Mouse (Mus musculus) heart, adult 9 months (tissue): ENCODE measurements around the gene Ankrd63.

Experiments
- DNase-seq, 2 experiments: peaks; one replicate each; pipeline ENCODE4 v3.0.0; 2022; ENCODE audit warnings: low spot score in 2 of 2

The Ankrd63 gene

DNA sequence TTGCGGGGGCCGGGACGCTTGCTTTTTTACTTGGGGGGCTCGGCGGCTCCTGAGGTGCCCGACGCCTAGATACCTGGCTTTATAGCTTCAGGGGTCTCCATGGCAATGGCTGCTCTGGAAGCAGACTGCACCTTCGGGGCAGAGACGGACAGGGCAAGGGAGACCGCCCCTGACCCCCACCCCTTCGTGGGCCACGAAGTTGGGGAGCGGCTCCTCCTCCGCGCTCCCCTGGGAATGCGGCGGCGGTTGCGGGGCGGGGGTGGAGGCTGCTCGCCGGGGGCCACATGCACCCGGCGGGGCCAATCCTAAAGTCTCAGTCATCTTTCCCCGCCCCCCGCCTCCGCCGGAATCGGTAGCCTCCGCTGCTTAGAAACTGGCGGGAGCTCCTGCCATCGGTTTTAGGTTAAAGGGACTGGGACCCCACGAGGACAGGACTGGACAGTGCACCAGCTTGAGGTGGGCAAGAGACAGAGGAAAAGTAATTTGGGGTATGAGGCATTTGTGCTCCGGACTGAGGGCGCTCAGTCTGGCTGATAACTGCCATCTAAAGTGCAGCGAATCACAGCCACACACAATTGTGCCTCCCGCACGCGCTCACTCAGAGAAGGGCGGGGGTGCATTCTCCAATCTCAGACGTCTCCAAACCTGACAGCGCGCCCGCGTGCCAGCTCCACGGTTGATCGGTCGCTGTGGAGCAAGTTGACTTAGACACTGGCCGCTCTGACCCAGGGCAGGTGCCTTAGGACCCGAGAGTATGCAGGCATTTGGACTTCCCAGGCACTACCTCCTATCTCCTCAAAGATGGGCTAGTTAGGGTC, at the start of gene Ankrd63:
Gene Ankrd63 (minus strand): TSS at position 51 of the 818 bp plus-strand sequence.
- no peak for DNase-seq

DNA sequence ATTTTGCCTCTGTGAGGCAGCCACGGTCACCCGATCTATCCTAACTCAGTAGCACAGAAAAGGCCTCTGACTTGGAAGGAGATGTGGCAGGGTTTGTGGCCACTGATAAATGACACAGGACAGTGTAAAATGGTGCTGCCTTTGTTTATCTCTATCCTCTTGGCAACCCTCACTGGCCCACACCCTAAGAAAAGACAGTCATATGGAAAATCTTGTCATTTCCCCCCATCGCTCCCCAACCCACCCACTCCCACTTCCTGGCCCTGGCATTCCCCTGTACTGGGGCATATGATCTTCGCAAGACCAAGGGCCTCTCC, 49.0 kb upstream of the Ankrd63 start:
- DNase-seq: no peak

DNA sequence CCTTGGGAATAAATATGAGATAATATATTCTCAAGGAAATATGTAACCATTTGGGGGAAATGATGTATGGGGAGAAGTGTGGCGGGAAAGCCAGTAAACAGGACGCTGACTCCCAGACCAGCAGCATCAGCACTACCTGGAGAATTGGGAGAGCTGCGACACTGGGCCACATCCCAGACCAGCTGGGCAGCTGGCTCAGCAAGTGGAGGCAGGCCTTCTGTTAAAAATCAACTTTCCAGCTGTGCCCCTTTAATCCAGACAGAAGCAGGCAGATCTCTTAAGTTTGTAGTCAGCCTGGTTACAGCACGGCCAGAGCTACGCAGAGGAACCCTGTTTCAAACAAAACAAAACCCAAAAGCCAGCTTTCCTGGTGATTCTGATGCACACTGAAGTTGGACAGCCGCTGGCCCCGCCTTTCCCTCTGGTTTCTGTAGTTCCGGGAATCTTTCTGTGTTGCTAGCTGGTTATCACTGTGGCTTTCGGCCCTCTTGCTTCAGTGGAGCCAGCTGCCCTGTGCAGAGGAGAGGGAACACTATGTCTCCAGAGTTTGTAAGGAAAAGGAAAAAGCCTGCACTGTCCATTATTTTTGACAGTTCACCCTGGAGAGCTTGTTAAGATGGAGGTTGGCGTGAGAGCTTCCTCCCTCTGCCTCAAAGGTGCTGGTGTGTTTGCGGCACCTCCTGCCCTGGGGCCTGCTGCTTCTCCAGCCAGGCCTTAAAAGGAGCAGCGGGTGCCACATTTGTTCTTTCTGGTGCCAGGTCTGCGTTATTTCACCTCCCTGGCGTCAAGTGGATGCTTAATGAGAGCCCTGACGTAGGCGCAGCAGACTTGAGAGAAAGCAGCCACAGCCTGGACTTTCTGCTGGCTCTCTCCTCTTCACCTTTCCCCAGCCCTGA, 48.4 kb upstream of the Ankrd63 start:
- DNase-seq: peak; percentile 54 to 55

DNA sequence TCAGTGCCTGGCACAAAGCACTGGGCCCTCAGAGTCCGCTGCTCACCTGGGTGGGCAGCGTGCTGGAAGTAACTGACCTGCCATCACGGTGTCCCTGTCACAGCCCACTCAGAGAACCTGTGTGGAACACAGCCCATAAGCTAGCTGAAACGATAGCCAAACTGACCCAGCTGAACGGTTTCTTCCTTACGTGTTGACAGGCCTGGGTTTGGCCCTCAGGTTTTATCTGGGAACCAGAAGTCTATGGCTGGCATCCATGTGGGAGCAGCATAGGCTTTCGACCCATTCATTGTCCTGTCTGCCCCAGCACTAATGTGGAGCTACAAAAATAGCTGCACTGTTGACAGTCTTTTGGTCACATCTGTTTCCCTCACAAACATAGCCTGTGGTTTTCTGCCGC, 46.7 kb upstream of the Ankrd63 start:
- peak; percentile 76 to 81 for DNase-seq

DNA sequence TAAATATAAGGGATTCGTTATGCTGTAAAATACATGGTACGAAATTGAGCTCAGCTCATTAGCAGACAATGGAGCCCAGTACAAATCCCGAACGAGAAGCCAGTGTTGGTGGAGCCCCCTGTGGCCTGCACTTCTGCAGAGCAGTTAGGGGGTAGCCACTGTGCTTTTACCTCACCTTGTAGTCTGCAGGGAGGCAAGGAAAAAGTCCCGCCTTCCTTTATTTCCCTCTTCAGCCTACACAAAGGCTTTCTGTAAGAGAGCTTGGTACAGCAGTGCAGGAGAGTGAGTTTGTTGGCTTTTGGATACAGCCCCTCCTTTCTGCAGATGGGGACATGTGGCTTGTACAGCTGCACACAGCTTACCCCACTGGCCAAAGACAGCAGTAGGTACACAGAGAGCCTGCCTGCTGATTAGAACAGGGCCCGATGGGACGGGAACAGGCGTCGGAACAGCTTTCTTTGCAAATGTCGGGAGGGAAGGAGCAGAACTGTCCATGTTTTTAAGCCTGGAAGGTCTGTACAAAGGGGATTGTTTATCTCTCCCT, 45.6 kb upstream of the Ankrd63 start:
- DNase-seq: peak in 1 of 2 experiments; percentile 78

DNA sequence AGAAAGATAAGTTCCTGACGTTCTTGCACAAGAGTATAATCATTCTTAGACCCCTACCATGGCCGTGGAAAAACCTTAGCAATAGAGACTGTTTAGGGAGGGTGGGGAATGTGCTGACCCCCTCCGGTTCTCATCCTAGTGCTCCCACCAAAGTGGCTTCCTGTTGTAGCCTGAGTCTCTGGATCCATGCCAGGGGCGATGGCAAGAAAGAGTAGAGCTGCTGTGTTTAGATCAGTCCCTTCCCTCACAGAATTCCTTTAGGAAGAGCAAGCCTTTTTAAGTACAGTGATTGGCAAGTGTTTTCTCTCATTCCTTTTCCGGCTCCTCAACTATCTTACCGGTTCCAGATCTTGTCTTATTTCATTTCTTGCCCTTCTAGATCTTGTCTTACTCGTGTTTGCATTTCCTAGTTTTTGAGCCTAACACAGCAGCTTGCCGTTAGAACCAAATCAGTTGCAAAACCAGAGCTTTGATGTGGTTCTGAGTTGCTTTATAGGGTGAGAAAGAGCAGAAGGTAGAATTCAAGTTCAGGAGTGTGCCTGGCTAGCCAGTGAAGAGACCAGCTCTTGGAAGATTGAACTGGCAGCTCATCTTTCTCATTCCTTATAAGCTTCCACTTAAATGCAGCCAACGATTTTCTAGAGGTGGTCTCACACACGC, 43.7 kb upstream of the Ankrd63 start:
- peak in 1 of 2 experiments; percentile 21 for DNase-seq

DNA sequence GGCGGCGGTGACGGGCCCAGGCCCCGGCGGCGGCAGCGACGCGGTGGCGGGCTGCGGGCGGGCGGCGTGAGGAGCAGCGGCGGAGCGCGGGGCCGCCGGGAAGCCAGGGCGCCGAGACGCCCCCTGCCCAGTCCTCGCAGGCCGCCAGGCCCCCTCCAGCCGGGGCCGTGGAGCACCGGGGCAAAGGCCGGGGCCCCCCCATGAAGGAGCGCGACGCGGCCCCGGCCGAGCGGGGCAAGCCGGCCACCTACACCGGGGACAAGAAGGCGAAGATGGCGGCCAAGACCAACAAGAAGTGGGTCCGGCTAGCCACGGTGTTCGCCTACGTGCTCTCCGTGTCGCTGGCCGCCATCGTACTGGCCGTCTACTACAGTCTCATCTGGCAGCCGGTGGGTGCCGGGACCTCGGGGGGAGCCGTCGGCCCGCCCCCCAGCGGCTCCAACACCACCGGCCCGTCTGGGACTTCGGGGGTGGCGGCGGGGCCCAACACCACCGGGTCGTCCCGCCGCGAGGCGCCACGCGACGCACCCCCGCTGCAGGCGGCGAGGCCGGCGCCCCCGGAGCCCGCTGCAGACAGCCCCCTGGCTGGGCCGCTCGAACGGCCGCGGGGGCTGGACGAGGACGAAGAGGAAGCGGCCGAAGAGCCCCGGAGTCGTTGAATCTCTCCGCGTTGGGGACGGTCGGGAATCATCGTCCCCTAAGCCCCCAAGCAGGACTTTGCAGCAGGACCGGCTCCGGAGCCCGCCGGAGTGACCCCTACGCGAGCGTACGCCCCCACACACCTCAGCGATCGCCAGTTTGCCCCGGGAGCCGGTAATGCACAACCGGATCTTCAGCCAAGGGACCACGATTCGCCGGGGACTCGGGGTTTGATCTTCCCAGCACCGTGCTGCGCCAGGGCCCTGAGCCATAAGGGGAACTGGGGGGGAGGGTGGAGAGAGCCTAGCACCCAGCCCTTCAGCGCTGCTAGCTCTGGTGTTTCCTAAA, 42.4 kb upstream of the Ankrd63 start:
- peak in 1 of 2 experiments; percentile 48 for DNase-seq

DNA sequence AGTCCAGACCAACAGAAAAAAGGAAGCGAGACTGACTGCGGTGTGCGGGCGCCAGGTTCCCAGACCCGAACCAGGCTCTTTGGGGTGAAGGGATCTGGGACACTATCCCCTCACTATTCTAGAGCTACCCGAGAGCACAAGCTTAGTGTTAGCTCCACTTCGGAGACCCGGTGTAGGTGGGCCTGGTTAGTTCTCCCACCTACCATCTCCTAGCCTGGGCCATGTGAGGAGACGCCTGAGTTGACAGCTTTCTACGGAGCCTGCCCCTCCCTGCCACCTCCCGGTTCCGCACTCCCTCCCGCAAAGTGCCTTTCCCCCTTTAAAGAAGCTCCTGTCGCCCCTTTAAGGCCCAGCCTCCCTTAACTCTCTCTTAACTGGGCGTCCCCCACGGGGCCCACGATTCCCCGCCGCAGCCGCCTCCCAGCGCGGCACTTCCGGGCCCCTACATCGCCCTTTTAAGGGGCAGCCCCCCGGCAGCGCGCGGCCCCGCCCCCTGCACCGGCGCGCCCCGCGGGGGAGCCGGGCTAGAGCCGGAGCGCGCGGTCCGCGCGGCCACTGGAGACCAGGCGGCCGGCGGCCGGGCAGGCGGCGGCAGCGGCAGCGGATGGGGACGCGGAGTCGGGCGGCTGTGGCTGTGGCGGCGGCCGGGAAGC, 41.6 kb upstream of the Ankrd63 start, which contains the start of gene Inafm2:
Gene Inafm2 (plus strand): TSS at position 527 of the 653 bp plus-strand sequence.
- DNase-seq: peak; percentile 93 to 96

DNA sequence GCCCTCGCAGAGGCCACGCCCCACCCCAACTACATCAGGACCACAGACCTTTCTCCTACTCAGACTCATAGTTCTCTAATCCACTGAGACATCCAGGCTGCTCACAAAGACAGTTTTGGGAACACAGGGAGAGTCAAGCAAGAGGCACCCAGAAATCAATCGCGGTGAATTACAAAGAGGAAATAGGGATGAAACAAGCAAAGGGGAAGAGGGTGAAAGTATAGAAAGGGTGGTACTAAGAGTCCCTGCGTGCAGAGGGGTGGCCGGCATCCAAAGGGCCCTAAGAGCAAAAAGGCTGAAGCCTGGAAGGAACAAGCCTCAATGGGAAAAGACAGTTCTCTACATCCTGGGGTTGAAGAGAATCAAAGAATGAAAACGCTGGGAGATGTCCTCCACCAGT, 40.9 kb upstream of the Ankrd63 start:
- DNase-seq: no peak

DNA sequence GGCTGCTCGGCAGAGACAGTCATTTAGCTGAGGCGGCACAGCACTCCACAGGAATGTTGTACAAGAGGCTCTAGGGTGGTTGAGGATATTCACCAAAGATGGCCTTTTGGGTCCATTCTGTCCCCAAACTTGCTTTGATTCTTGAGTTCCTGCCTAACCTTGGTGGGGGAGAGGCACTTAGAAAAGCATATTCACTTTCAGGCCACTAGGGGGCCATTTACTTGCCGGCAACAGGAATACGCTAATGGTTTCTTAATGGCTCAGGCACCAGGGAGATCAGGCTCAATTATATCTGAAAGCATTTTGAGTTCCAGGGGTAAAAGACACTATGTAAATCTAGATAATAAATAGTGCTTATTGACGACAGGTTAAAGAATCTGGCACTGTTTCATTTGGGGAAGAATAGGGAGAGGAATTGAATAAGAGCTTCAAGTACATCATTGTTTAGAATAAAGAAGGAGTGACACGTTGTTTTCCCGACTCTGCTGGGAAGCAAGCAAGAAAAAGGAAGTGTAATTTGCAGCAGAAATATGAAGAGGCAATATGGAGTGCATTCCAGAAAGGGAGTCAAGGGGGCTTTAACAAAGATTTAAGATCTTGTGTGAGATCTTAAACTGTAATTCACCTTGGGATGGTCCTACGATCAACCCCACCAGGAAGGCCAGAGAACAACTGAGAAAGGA, 39.6 kb upstream of the Ankrd63 start:
- peak; percentile 62 to 64 for DNase-seq

DNA sequence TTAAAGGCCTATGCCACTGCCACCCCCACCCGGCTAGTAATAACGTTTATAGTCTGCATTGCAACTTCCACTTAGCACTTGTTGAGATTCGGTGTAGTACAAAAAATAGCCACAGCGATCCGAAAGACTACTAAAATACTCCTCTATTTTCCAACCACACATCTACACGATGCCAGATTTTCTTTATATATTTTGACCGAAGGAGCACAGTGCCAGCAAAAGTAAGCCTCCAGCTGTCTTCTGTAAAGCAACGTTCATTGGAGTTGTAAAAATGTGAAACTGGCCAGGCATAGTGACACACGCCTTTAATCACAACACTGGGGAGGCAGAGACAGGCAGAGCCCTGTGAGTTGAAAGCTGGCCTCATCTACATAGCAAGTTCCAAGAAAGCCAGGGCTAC, 37.4 kb upstream of the Ankrd63 start:
- DNase-seq: no peak

DNA sequence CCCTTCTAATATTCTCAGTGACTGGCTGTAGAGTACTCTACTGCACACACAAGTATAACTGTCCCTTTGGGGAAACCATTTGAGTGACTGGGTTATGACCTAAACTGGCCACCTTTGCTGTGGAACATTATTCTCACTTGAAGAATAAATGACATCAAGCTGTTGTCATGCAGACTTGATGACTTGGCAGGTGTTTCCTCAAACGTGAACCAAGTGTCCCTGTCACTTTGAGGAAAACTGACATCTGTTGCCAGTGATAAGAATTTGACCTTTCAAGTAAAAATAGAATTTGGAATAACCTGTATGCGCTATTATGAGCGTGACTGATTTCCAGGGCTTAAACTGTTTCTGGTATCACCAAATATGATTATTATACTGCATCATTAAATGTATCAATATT, 36.6 kb upstream of the Ankrd63 start:
- DNase-seq: no peak

DNA sequence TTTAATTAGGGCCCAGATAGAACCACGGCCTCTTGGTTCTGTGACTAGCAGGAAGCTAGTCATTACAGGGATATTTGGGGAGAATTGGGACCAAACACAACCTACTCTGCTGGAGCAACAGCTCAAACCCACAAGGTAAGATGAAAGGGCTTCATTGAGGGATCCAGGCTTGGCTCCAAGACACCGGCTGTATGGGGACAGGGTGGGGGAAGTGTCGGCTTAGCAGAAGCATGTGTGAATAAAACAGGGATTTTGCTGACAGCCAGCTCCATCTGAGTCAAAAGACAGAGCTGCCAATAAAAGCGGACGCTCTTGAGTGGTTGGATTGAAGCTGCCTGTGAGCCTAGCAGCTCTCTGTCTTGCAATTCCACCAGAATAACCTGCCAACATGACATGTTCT, 29.6 kb upstream of the Ankrd63 start:
- no peak for DNase-seq

DNA sequence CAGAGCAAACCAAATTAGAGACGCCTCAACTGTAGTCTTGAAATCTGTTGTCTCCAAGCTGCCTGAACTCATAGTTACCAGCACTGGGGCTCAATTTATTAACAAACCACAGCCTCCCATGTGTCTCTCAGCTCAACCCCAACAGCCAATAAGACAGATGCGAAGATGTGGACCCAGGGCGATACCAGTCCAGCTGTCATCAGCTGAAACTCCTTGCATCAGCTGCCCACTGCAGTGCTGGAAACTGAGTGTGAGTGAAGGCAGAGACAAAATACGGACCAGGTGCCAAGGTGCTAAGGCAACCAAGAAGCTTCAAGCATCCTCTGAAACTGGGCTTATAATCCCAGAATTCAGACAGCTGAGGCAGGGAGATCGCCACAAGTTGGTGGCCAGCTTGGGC, 28.2 kb upstream of the Ankrd63 start:
- no peak for DNase-seq

DNA sequence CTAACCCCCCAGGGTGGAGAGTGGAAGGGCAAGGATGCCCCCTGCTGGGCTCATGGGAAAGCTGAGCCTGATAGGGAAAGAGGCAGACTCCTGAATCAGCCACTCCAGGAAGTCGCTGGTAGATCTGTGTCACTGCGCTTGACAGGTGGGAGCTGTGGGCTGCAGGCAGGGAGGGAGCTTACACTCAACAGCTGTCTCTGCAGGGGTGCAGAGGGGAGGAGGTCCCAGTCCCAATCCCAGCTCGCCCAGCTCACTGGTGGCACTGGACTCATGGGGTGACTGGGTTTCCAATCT, 26.8 kb upstream of the Ankrd63 start:
- peak in 1 of 2 experiments; percentile 63 for DNase-seq

DNA sequence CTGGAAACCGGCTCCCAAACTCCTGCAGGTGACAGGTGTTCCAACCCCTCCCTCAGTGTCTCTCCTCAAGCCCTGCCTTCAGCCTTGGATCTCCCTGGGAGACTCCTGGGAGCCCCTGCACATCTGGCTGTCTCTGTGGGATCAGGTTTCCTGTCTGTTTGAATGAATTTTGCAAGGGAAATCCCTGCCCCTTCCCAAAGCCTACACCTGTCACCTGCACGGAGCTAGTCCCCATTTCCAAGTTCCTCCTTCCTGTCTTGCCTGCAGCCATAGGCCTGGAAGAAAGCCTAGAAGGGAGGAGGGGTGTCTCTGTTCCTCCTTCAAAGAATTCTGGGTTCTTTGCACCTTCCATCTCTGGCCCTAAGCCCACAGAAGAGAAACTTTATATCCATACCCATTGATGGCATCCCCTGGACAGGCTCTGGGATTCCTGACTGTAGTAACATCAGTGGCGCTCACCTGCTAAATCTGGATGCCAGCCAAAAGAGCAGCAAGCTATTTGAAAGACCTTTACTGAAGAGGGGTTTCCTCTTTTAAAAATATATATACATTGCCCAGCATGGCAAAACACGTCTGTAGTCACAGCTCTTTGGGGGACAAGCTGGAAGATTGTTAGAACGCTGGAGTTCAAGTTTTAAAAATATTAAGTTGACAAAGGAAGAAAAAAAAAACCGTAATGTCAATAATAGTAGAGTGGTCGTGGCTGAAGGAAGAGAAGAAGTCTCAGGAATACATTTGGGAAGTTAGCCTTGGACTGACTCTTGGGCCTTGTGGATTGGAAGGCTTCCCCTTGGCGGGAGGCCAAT, 26.3 kb upstream of the Ankrd63 start:
- DNase-seq: no peak

DNA sequence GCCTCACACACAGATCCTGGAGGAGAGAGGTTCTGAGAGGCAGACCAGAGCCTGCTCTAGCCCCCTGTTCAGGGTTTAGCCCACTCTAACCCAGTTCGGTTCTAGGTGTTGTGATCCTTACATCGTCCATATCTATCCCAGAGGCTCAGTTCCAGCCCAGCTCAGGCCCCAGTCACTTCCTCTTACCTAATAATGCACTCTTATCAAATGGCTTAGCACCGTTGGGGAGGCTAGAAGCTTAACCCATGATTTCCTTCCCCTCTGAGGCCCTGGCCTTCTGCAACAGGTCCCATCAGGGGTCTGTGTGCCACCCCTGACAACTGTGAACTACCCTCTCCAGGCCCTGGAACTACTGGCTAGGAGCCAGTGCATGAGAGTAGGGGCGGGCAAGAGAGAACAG, 25.4 kb upstream of the Ankrd63 start:
- DNase-seq: no peak

DNA sequence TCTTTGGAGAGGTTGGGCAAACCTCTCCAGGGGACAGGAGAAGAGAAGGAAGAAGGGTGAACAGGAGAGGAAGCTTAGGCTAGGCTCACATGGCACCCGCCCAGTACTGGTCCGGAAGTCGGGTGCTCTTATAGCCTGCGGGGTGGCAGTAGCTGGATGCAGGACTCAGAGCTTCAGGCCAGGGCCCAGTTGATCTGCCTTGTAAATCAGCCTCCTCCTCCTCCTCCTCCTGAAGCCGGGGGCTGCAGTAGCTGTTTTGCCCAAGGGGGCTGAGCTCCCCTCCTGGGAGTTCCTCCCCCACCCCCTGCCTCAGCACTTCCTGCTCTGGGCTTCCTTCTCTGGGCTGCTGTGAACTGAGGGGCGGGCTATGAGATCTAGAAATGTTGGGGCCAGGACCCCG, 24.6 kb upstream of the Ankrd63 start, which contains the start of gene Plcb2:
Gene Plcb2 (minus strand): TSS at position 102 of the 400 bp plus-strand sequence.
- DNase-seq: no peak

DNA sequence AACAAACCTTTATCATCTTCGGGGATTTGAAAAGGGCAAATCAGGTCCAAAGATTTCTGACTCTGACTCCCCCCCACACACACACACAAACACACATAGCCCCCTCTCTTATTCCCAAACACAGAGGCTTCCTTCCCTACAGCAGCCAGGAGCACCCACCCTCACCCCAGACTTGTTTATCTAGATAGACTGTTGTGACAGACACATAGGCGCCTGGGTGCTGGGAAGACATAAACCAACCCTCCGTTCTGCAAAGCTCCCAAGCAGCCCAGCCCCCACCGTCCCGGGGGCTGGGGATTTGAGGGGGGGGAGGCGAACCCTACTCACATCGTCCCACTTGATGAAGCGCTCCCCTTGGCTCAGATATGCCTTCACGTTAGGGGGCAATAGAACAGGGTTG, 24.1 kb upstream of the Ankrd63 start:
- no peak for DNase-seq
